Mouse (Mus musculus): ENCODE measurements around the gene Bmpr1b. TPM values are rescaled to one million over a fixed set of nuclear protein-coding genes. Genes with fewer than 3 reads are reported as not detected.

Bmpr1b gene
- total RNA-seq, 4 experiments from 2014 or later = 0.22 to 0.35 (median 0.24) TPM

GRCm38 (mm10) chr3:141905903-141906623, 263.2 kb downstream of the Bmpr1b start:
- no peak for DNase-seq (ENCODE audit: low spot score)

- no peak for DNase-seq (ENCODE audit: low spot score)
Observed at GRCm38 (mm10) chr3:141900361-141900760, 268.9 kb downstream of the Bmpr1b start.

- DNase-seq (ENCODE audit: low spot score) = no peak
Observed at GRCm38 (mm10) chr3:141899521-141899920, 269.7 kb downstream of the Bmpr1b start.

GRCm38 (mm10) chr3:141897698-141898097, 271.5 kb downstream of the Bmpr1b start:
- DNase-seq (ENCODE audit: low spot score) = no peak

- DNase-seq (ENCODE audit: low spot score) = no peak
Observed at GRCm38 (mm10) chr3:141896870-141897554, 272.2 kb downstream of the Bmpr1b start.

- no peak for DNase-seq (ENCODE audit: low spot score)
Observed at GRCm38 (mm10) chr3:141895096-141895495, 274.1 kb downstream of the Bmpr1b start.

GRCm38 (mm10) chr3:141890668-141891067, 278.6 kb downstream of the Bmpr1b start:
- no peak for DNase-seq (ENCODE audit: low spot score)

- DNase-seq (ENCODE audit: low spot score) = no peak
Observed at GRCm38 (mm10) chr3:141887476-141888274, 281.6 kb downstream of the Bmpr1b start.

GRCm38 (mm10) chr3:141884190-141884589, 285.0 kb downstream of the Bmpr1b start:
- no peak for DNase-seq (ENCODE audit: low spot score)

- DNase-seq (ENCODE audit: low spot score) = no peak
Observed at GRCm38 (mm10) chr3:141882496-141882895, 286.7 kb downstream of the Bmpr1b start.

- DNase-seq (ENCODE audit: low spot score) = no peak
Observed at GRCm38 (mm10) chr3:141872337-141873042, 296.7 kb downstream of the Bmpr1b start.

GRCm38 (mm10) chr3:141871805-141872204, 297.4 kb downstream of the Bmpr1b start:
- DNase-seq (ENCODE audit: low spot score) = no peak

- peak; percentile 8 for DNase-seq (ENCODE audit: low spot score)
Observed at GRCm38 (mm10) chr3:141862816-141863461, 306.3 kb downstream of the Bmpr1b start.

GRCm38 (mm10) chr3:141857123-141857522, 312.1 kb downstream of the Bmpr1b start:
- DNase-seq (ENCODE audit: low spot score) = no peak

GRCm38 (mm10) chr3:141854339-141854738, 314.9 kb downstream of the Bmpr1b start:
- no peak for DNase-seq (ENCODE audit: low spot score)

GRCm38 (mm10) chr3:141850141-141850540, 319.1 kb downstream of the Bmpr1b start:
- no peak for DNase-seq (ENCODE audit: low spot score)

- DNase-seq (ENCODE audit: low spot score) = no peak
Observed at GRCm38 (mm10) chr3:141849206-141849605, 320.0 kb downstream of the Bmpr1b start.

GRCm38 (mm10) chr3:141838864-141839263, 330.4 kb downstream of the Bmpr1b start:
- DNase-seq (ENCODE audit: low spot score) = no peak

GRCm38 (mm10) chr3:141831135-141831534, 338.1 kb downstream of the Bmpr1b start:
- peak; percentile 4 for DNase-seq (ENCODE audit: low spot score)

- no peak for DNase-seq (ENCODE audit: low spot score)
Observed at GRCm38 (mm10) chr3:141828301-141828700, 340.9 kb downstream of the Bmpr1b start.

GRCm38 (mm10) chr3:141819331-141819941, 349.8 kb downstream of the Bmpr1b start:
- DNase-seq (ENCODE audit: low spot score) = no peak

All from heart, adult 8-10 months (tissue).